ENCODE assay signal across 33 mouse cellular contexts in genomic region chr9:118564696-118565095, GRCm38 (mm10).
"Had no signal": no experiment of that assay in that cellular context is flagged by ENCODE, and none has a peak within 500 bp of the region (broad histone marks: within the 10 kb centered on the region; RNA-seq: fewer than 3 reads in every experiment).

No protein-coding gene starts in this region.

- H3K4me1 ChIP-seq: heart, embryonic 13.5 days; heart, embryonic 15.5 days; hindbrain, embryonic 10.5 days; hindbrain, embryonic 12.5 days; hindbrain, embryonic 13.5 days; hindbrain, embryonic 15.5 days; intestine, embryonic 15.5 days; kidney, embryonic 15.5 days had no signal

- DNase-seq: heart, postnatal 14 days; heart, postnatal 36 days; heart, postnatal 4 days; kidney, adult 11 months; kidney, adult 18-20 months; kidney, adult 2 months; kidney, adult 8-10 months; kidney, adult 9 months; kidney, postnatal 10 days; kidney, postnatal 14 days; kidney, postnatal 25 days; kidney, postnatal 36 days; kidney, postnatal 4 days; layer of hippocampus, adult 9-11 months; layer of hippocampus, postnatal 36 days had no signal

- H3K4me3 ChIP-seq: heart, embryonic 13.5 days; heart, embryonic 15.5 days; hindbrain, embryonic 10.5 days; hindbrain, embryonic 12.5 days; hindbrain, embryonic 13.5 days; hindbrain, embryonic 15.5 days; intestine, embryonic 15.5 days; kidney, embryonic 15.5 days; layer of hippocampus, adult 2 months; left cerebral cortex, adult 2 months had no signal

- H3K4me2 ChIP-seq: heart, embryonic 11.5 days; heart, embryonic 13.5 days; heart, embryonic 15.5 days; hindbrain, embryonic 12.5 days; hindbrain, embryonic 13.5 days; hindbrain, embryonic 14.5 days; hindbrain, embryonic 15.5 days; intestine, embryonic 15.5 days; kidney, embryonic 15.5 days had no signal

- H3K27ac ChIP-seq: heart, embryonic 13.5 days; heart, embryonic 15.5 days; hindbrain, embryonic 10.5 days; hindbrain, embryonic 12.5 days; hindbrain, embryonic 13.5 days; hindbrain, embryonic 14.5 days; hindbrain, embryonic 15.5 days; hindbrain, postnatal 0 days; intestine, embryonic 15.5 days; kidney, embryonic 15.5 days; kidney, postnatal 0 days; layer of hippocampus, adult 2 months; left cerebral cortex, adult 2 months had no signal

- ATAC-seq: hindbrain, embryonic 16.5 days; hindbrain, postnatal 0 days; inflammation-experienced regulatory T-cells, adult 6 months; intestine, embryonic 15.5 days; intestine, embryonic 16.5 days; intestine, postnatal 0 days had no signal

- H3K27me3 ChIP-seq: heart, embryonic 13.5 days; heart, embryonic 15.5 days; hindbrain, embryonic 12.5 days; hindbrain, embryonic 13.5 days; hindbrain, embryonic 15.5 days; intestine, embryonic 15.5 days; kidney, embryonic 15.5 days had no signal

- H3K9me3 ChIP-seq: heart, embryonic 13.5 days; heart, embryonic 15.5 days; hindbrain, embryonic 10.5 days; hindbrain, embryonic 12.5 days; hindbrain, embryonic 13.5 days; hindbrain, embryonic 15.5 days; intestine, embryonic 15.5 days; kidney, embryonic 15.5 days had no signal

- H3K9ac ChIP-seq: heart, embryonic 13.5 days; heart, embryonic 15.5 days; hindbrain, embryonic 12.5 days; hindbrain, embryonic 13.5 days; hindbrain, embryonic 14.5 days; hindbrain, embryonic 15.5 days; intestine, embryonic 15.5 days; kidney, embryonic 15.5 days had no signal
